Mouse (Mus musculus): ENCODE data around the gene Impg1. TPM values are rescaled to one million over a fixed set of nuclear protein-coding genes. Genes with fewer than 3 reads are reported as not detected.
"Not testable (repeated sequence)": the region's sequence is repeated elsewhere in the genome, so short reads cannot be mapped to it uniquely, and the experiment has no call there.

Impg1 gene
- polyA plus RNA-seq, 1 experiment from 2014 or later, result 0.10 TPM

DNA sequence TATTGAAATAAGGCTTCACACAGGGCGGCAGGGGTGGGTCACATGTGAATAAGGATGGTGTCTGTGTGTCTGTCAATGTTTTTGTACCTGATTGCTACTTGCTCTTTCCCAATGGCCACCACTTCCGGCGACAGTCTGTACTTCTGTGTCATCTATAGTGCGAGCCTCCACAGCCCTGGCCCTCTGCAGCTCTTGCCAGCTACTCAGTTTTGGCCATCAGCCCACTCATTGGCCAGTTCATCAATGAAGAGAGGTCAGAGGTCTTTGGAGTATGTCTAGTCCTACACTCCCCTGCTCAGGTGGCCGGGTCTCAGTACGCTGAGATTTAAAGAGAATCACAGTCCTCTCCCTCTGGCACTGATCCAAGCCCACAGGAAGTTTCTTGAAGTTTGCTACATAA, 127.3 kb downstream of the Impg1 start:
- 84% methylated on average over 6 of the region's 6 CpGs for WGBS
- Histone ChIP-seq H3K9me3 (ENCODE audit: control insufficient read depth) (no peaks in the 10 kb centered on the region), H3K4me1 (replicated peaks; ENCODE audit: control insufficient read depth, insufficient read depth, low read length) (no peaks in the 10 kb centered on the region), H3K36me3 (ENCODE audit: control insufficient read depth, insufficient read depth) (no peaks in the 10 kb centered on the region), H3K4me2 (replicated peaks; ENCODE audit: low read depth) (no peak overlapping the region), H3K27me3 (replicated peaks; ENCODE audit: control insufficient read depth, insufficient read depth, low read length) (no peaks in the 10 kb centered on the region), H3K4me3 (ENCODE audit: low read depth, low read length) (no peak overlapping the region), H3K27ac (ENCODE audit: low read depth, low read length) (no peak overlapping the region), H3K9ac (ENCODE audit: low read depth, low read length) (no peak overlapping the region)
- no peak for ATAC-seq
- TF ChIP-seq CTCF (IDR thresholded peaks at IDR 0.05; ENCODE audit: low read depth), result no peak

DNA sequence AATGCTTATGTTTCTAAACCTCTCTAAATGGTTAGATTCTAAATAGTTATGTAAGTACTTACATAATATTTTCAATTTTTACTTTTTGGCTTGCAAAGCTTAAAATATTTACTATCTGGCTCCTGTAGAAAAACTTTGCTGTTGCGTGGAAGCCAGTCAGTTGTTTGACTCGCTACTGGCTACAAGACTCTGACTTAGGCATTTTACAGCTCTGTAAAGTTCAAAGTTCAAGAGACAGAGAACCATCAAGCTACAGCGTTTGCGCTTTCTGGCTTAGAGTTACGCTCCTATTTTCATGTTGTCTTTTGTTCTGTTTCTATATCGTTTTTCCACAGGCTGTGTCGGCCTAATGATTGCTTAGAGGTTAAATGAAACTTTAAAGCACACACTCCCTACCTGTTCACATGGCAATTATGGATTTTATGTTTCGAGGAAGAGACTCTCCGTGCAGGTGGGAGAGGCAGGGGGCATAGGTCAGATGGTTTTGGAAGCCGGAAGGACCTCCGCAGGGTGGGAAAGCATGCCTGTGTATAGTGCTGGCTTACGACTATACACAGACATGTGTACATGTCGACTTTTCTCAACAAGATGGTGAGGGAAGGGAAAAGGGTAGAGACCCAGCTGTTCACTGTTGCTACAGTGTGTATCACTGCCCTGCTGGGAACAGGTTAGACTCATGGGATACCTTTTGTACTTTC, 129.5 kb downstream of the Impg1 start:
- 0 out of 2 replicates have a peak overlapping the region, but pooled peaks have one; percentile 12 for H3K4me3 ChIP-seq (ENCODE audit: low read depth, low read length)
- peak; percentile 78 for ATAC-seq
- no peaks in the 10 kb centered on the region for H3K4me1 ChIP-seq (replicated peaks; ENCODE audit: control insufficient read depth, insufficient read depth, low read length)
- 34% methylated on average over 13 of the region's 13 CpGs for WGBS
- peak overlapping the region; percentile 51 for H3K4me2 ChIP-seq (replicated peaks; ENCODE audit: low read depth)
- H3K27ac ChIP-seq (ENCODE audit: low read depth, low read length), result no peak overlapping the region
- H3K9ac ChIP-seq (ENCODE audit: low read depth, low read length), result no peak overlapping the region
- H3K9me3 ChIP-seq (ENCODE audit: control insufficient read depth), result no peaks in the 10 kb centered on the region
- H3K36me3 ChIP-seq (ENCODE audit: control insufficient read depth, insufficient read depth), result no peaks in the 10 kb centered on the region
- TF ChIP-seq CTCF (IDR thresholded peaks at IDR 0.05; ENCODE audit: low read depth), result no peak
- no peaks in the 10 kb centered on the region for H3K27me3 ChIP-seq (replicated peaks; ENCODE audit: control insufficient read depth, insufficient read depth, low read length)

DNA sequence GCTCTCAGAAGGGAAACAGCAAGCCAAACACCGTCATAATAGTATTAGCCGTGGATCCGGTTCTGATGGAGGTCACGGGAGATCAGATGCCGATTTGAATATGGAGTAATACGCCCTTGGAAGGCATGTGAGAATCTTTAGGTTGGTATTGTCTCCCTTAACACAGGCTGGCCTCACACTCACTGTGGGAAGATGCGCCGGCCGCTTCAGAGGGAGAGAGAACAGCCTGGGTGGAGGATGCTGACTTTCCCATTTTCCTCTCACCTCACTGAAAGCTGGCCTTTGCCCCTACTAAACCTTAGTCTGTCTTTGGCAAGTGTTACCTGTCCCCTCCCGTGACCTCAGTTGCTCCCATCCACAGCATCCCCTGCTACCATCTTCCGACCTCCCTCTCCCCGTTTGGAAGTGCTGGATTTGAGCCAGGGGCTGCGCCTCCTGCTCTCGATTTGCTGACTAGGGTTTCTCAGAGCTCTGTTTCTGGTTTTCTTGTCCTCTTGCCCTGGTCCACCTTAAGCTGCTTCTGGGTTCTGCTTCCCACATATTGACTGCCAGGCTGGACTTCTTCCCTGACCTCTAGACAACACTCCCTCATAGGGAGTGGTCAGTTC, 131.2 kb downstream of the Impg1 start:
- no peak for TF ChIP-seq CTCF (IDR thresholded peaks at IDR 0.05; ENCODE audit: low read depth)
- no peak overlapping the region for H3K27ac ChIP-seq (ENCODE audit: low read depth, low read length)
- H3K36me3 ChIP-seq (ENCODE audit: control insufficient read depth, insufficient read depth), result no peaks in the 10 kb centered on the region
- no peak overlapping the region for H3K4me2 ChIP-seq (replicated peaks; ENCODE audit: low read depth)
- H3K4me3 ChIP-seq (ENCODE audit: low read depth, low read length), result no peak overlapping the region
- whole genome bisulfite sequencing, result 76% methylated on average over 14 of the region's 14 CpGs
- H3K9me3 ChIP-seq (ENCODE audit: control insufficient read depth), result no peaks in the 10 kb centered on the region
- no peaks in the 10 kb centered on the region for H3K27me3 ChIP-seq (replicated peaks; ENCODE audit: control insufficient read depth, insufficient read depth, low read length)
- no peak for ATAC-seq
- no peaks in the 10 kb centered on the region for H3K4me1 ChIP-seq (replicated peaks; ENCODE audit: control insufficient read depth, insufficient read depth, low read length)
- no peak overlapping the region for H3K9ac ChIP-seq (ENCODE audit: low read depth, low read length)

DNA sequence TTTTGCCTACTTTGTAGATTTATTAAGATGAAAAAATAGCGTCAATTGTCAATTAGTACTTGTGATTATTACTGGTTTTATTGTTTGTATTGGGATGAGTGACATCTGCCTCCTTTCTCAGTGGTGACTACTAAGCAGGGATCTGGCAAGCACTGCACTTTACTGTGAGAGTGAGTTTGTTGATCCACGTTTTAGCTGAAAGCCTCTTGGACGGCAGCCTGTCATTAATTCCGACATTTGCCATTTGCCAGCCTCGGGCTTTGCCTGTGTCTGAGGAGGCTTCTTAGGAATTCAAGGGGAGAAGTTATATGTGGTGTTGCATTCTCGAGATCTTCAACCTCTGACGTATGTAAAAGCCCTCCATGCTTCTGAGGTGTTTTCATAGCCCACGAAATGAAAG, 131.8 kb downstream of the Impg1 start:
- no peaks in the 10 kb centered on the region for H3K9me3 ChIP-seq (ENCODE audit: control insufficient read depth)
- no peak for TF ChIP-seq CTCF (IDR thresholded peaks at IDR 0.05; ENCODE audit: low read depth)
- 62% methylated on average over 8 of the region's 8 CpGs for WGBS
- H3K4me3 ChIP-seq (ENCODE audit: low read depth, low read length), result no peak overlapping the region
- H3K4me2 ChIP-seq (replicated peaks; ENCODE audit: low read depth), result no peak overlapping the region
- no peak overlapping the region for H3K9ac ChIP-seq (ENCODE audit: low read depth, low read length)
- H3K27me3 ChIP-seq (replicated peaks; ENCODE audit: control insufficient read depth, insufficient read depth, low read length), result no peaks in the 10 kb centered on the region
- no peak for ATAC-seq
- no peaks in the 10 kb centered on the region for H3K4me1 ChIP-seq (replicated peaks; ENCODE audit: control insufficient read depth, insufficient read depth, low read length)
- no peak overlapping the region for H3K27ac ChIP-seq (ENCODE audit: low read depth, low read length)
- H3K36me3 ChIP-seq (ENCODE audit: control insufficient read depth, insufficient read depth), result no peaks in the 10 kb centered on the region

DNA sequence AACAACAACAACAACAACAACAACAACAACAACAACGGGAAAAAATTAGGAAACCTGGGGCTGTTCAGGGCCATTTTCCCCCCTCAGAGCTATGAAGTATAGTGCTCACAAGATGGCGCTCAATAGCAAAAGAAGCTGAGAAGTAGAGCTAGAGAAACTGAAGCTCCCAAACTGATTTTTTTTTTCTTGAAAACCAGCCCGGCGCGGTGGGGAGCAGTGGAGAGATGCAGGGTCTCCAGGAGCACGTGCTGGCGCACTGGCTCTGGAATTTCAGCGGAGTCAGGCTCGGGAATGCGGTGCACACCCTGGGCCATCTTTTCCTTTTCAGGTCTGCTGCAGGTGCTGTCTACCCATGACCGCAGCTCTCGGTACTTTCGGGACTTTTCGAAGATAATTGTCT, 133.1 kb downstream of the Impg1 start:
- TF ChIP-seq CTCF (IDR thresholded peaks at IDR 0.05; ENCODE audit: low read depth), result peak; percentile 74
- Histone ChIP-seq H3K4me1 (replicated peaks; ENCODE audit: control insufficient read depth, insufficient read depth, low read length) (no peaks in the 10 kb centered on the region), H3K9ac (ENCODE audit: low read depth, low read length) (no peak overlapping the region), H3K27me3 (replicated peaks; ENCODE audit: control insufficient read depth, insufficient read depth, low read length) (no peaks in the 10 kb centered on the region), H3K9me3 (ENCODE audit: control insufficient read depth) (no peaks in the 10 kb centered on the region), H3K4me2 (replicated peaks; ENCODE audit: low read depth) (peak overlapping the region; percentile 66), H3K4me3 (ENCODE audit: low read depth, low read length) (peak overlapping the region; percentile 26), H3K36me3 (ENCODE audit: control insufficient read depth, insufficient read depth) (no peaks in the 10 kb centered on the region), H3K27ac (ENCODE audit: low read depth, low read length) (no peak overlapping the region)
- no peak for ATAC-seq
- WGBS, result 20% methylated on average over 14 of the region's 14 CpGs

DNA sequence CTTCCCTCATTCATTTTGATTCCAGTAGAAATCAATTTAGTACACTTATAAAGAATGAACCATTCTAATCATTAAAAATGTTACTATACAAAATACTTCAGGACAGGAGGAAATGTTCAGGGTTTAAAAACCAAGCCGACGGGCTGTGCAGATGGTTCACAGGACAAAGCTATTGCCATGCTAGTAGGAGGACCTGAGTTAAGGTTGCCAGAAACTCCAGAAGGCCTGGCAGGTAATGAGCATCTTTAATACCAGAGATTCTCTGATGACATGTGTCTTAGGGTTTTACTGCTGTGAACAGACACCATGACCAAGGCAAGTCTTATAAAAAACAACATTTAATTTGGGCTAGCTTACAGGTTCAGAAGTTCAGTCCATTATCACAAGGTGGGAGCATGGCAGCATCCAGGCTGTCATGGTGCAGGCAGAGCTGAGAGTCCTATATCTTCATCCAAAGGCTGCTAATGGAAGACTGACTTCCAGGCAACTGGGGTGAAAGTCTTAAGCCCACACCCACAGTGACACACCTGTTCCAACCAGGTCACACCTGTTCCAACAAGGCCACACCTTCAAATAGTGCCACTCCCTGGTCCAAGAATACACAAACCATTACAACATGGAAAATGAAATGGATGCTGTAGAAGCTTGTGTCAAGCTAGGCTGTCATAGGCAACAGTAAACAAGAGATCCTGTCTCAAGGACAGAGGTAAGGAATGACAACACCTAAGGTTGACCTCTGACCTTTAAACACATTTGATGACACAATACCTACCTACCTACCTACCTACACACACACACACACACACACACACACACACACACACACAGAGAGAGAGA, 144.0 kb downstream of the Impg1 start:
- H3K4me1 ChIP-seq (replicated peaks; ENCODE audit: control insufficient read depth, insufficient read depth, low read length); H3K4me2 ChIP-seq (replicated peaks; ENCODE audit: low read depth); H3K27ac ChIP-seq (ENCODE audit: low read depth, low read length); H3K9me3 ChIP-seq (ENCODE audit: control insufficient read depth); H3K36me3 ChIP-seq (ENCODE audit: control insufficient read depth, insufficient read depth); H3K9ac ChIP-seq (ENCODE audit: low read depth, low read length); H3K4me3 ChIP-seq (ENCODE audit: low read depth, low read length); H3K27me3 ChIP-seq (replicated peaks; ENCODE audit: control insufficient read depth, insufficient read depth, low read length): not testable (repeated sequence)
- WGBS, result 97% methylated on average over 2 of the region's 2 CpGs
- peak; percentile 90 for ATAC-seq

All from intestine, postnatal 0 days (tissue).